Mouse (Mus musculus) cortical plate, adult 2 months (tissue): ENCODE measurements around the gene Zmiz1.

Experiments used
- CTCF ChIP-seq: fragments of 200-500 bp; IDR thresholded peaks from 2 replicates; pipeline ENCODE4 v1.5.1; 2011; ENCODE audit warnings: mild to moderate bottlenecking, control low read depth, low read length; ENCODE audit not compliant: insufficient read depth; ENCODE audit errors: extremely low read depth
- POLR2A ChIP-seq: fragments of 200-500 bp; IDR thresholded peaks from 2 replicates; pipeline ENCODE4 v1.6.1; 2011; ENCODE audit warnings: mild to moderate bottlenecking, low read length, control low read depth; ENCODE audit not compliant: insufficient read depth; ENCODE audit errors: extremely low read depth

GRCm38 (mm10) chr14:25583899-25584298 is 124.9 kb downstream of the Zmiz1 start:
- TF ChIP-seq CTCF (no peak), POLR2A (no peak)
